Mouse (Mus musculus) monocyte, adult 2 months (primary cell): ENCODE data around the gene Irgc1.

Experiments used
- DNase-seq, 2 experiments: peaks; one replicate each; pipeline ENCODE4 v3.0.0; 2022; ENCODE audit warnings: low spot score in 2 of 2, low read depth in 1 of 2

The Irgc1 gene

DNA sequence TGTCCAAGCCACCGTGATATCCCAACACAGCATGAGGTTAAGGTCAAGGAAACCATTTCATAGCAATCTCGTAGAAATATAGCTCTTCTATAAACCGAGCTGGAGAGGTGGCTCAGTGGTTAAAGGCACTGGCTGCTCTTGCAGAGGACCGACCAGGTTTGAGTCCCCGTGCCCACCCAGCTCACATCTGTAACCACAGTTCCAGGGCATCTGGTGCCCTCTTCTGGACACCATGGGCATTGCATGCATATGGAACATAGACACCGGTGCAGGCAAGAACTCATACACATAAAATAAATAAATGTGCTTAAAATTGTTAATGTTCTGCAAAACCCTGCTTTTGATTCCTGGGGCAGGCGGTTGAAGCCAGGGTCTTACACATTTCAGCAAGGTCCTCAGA, 20.8 kb upstream of the Irgc1 start:
- peak in 1 of 2 experiments; percentile 41 for DNase-seq

DNA sequence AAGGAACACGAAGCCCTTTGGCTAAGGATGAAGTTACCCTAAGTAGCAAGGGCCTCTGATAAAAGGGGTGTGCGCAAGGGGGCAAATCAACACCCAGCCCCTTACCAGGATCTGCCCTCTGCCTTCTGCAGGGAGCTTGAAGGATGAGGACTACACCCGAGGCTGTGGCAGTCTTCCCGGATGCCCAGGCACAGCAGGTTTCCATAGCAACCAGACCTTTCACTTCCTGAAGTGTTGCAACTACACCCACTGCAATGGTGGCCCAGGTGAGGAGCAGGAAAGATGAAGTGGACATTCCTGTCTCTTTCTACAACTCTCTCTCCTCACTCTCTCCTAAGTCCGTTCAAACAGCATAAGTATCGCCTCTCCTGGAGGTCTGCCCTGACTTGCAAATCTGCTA, 20.3 kb upstream of the Irgc1 start:
- no peak for DNase-seq

DNA sequence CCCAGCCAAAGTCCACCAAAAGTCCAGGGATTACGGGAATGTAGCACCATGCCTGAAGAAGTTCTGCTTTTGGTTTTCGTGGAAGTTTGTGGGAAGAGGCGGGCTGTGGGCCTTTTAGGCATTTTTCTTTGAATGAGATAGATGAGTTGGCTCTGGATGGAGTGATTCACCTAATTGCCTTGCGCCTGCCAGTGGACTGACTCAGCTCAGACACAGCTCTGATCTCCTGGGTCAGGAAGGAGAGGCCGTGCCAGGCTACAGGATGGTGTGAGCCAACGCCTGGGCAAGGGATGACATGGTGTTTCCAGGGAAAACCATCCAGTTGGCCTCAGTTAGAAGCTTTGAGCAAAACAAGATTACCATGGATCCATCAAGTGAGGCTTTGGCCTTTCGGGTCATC, 18.3 kb upstream of the Irgc1 start:
- DNase-seq = no peak

DNA sequence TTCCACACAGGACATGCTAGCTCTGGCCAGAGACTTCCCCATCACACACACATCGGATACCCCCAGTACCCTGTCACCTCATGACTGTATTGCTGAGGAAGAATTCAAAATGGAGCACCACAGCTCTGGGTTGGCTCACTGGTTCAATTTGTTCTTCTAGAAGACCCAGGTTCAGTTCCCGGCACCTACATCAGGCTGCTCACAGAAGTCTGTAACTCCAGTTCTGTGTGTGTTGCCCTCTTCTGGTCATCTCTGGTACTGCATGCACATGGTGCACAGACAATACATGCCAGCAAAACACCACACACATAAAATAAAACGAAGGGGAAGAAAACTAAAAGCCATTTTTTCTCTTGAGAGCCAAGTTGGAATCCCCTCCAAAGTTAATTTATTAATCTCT, 17.0 kb upstream of the Irgc1 start:
- peak in 1 of 2 experiments; percentile 61 for DNase-seq

DNA sequence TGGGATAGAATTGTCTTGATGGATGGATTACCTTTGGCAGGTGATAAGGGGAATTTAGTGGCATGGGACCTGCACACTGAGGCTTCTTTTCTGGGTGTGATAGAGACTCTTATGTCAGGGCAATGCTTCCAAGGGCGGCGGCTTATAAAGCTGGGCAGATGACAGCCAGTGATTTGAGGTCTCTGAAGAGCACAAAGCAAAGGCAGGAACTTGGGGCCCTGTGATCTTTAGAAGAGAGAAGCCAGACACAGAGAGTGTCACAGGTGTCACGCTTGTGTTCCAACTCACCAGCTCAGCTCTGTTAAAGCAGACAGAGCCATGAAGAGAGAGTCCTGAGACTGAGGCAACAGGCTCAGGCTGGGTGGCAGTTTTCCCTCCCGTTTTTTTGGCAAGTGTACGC, 15.8 kb upstream of the Irgc1 start:
- no peak for DNase-seq

DNA sequence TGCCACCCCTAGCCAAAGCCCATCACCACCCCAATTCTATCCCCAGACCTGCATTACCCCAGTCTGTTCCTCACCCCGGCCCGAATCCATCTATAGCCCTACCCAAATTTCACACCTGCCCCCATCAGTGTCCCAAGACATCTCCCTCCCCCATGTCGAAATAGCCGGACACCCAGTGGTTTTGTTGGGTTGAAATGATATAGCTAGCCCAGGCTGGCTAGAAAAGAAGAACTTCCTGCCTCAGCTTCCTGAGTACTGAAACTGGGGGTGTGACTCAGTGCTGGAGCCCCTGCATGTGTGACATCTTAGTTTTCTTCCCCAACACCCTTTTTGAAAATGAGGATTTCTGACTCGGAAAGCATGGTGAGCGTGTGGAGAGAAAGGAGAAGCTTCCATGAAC, 14.7 kb upstream of the Irgc1 start:
- DNase-seq = no peak

DNA sequence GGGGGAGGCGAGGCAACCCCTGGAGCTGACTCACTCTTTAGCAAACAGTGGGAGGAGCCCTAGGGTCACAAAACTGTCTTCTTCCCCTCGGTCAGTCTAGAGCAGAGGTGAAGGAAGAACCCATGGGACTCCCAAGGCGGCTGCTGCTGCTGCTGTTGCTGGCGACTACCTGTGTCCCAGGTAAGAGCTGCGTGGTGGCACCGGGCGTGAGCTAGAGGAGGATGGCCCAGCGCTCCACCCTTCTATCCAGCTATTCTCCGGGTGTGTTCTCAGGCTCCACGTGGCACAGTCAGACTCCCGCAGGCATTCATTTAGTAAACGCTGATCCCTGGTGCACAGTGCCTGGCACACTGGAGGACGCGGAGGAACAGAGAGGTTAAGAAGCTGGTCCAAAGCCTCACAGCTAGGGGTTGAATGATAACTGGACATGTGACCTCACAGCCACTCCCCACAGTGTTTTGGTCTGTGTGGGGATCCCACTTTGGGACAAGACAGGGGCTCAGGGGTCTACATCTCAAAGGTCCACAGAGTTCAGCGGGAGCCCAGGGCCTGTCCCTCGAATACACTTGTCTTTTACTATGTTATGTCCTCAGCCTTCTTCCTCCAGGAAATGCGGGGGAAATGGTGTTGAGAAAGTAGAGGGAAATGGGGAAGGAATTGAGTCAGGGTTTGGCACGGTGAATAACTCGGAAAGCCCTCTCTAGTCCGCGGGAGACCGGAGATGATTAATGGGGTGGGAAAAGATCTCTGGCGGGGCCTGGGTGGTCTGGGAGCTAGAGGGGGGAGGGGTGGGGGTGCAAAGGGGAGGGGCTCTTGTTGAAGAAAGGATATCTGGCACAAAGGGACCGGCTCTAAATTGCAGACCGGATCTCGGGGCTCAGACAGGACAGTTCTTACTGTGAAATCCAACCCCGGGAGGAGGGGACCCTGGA, 10.6 kb upstream of the Irgc1 start, which contains the start of gene Plaur:
Gene Plaur (plus strand): TSS at position 97 of the 932 bp plus-strand sequence.
- peak in 1 of 2 experiments; percentile 76 for DNase-seq

DNA sequence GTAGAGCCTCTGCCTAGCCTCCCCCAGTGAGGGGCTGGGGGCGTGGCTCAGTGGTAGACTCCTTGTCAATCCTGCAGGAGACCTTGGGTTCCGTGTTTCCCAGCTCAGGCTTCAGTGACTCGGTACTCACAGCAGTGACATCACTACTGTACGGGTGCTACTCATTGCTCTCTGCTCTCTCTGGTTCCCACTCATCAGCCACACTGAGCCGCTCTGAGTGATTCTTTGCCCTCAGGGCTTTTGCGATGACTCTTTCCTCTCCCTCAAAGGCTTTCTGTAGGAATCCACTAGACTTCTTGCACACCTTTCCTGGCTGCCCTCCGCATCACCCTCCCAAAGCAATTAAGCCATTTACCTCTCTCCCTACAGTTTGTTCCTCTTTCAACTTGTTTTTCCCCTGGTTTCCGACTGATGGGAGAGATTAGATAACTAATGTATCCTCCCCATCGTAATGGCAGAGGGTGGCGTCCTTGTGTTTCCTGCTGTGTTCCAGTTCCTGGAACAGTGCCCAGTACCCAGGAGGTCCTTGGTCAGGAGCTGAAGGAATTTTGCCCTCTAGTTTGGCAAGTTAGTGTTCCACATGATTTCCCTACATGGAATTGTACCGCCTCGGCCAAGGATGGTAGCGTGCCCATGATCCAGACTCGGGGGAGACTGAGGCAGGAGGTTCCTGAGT, 9.4 kb upstream of the Irgc1 start:
- DNase-seq = peak in 1 of 2 experiments; percentile 48

DNA sequence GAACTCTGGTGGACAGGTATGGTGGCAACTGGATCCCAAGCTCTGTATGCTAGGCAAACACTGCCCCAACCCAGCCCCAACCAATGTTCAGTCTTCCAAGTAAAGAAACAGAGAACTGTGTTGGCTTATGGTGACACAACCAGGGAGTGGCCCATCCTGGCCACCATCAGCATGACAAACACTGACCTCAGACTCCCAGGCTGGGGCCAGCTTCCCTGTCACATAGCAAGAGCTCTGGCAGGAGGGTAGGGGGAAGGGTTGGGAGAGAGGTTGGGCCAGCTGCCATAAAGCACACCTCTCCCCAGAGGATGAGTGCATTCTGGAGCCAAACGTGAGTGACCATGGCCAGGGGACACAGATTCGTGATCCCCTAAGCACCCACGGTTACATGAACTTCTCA, 7.7 kb upstream of the Irgc1 start:
- DNase-seq = peak; percentile 65 to 71

DNA sequence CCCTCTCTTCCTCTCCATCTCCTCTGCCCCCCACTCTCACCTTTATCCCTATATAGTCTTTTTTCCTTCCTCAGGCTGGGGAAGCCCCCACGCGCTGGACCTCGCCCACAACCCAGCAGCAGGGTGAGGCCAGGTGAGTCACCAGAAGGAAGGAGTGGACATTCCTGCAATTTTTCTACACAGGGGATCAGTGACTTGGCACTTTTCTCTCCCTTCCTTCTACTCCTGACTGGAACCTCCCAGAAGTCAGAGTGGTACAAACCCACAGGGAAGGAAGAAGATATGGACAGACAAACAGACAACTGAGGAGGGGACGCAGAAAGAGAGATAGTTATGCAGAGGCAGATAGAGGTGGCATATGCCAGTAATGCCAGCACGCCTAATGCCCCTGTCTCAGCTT, 7.3 kb upstream of the Irgc1 start:
- no peak for DNase-seq

DNA sequence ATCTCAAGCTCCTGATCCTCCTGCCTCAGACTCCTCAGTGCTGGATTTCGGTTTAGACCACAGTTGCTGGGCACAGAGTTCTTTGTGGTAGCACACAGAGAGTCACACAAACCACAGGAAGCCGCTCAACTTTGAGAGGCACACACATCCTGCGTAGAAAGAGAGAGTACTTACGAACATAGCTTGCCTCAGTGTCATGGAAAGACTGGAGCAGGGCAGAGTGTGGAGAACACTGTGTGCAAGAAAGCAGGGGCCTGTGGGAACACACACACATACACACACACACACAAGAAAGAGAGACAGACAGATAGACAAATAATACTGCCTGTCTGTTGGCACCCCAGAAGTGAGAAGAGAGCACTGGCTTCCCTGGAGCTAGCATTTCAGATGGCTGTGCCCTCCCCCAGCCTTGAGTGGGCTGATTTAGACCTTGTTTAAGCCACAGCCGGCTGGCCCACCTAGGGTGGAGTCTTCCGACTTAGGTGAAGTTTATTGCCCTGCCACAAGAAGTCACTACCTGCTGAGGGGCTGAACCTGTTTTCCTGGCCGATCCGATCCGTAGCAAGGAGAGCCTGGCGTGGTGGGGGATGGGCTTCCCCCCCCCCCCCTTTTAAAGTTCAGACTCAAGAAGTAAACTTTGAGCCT, 5.8 kb upstream of the Irgc1 start:
- peak in 1 of 2 experiments; percentile 40 for DNase-seq

DNA sequence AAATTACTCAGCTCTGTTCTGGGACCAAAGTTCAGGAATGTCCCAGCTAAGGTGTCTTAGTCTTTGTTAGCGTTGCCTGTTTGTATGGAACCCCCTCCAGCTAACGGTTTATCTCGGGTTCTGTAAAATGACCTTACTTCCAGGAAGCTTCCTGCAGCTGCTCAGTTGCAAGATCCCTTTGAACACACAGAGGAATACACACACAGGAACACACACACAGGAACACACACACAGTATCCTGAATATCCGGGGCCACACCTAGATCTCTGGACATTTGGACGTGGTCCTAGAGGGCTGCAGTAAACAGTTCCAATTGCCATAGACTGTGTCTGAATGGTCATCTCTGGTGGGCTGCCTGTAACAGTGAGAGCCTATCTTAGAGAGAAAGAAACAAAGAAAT, 3.6 kb upstream of the Irgc1 start:
- DNase-seq = no peak

DNA sequence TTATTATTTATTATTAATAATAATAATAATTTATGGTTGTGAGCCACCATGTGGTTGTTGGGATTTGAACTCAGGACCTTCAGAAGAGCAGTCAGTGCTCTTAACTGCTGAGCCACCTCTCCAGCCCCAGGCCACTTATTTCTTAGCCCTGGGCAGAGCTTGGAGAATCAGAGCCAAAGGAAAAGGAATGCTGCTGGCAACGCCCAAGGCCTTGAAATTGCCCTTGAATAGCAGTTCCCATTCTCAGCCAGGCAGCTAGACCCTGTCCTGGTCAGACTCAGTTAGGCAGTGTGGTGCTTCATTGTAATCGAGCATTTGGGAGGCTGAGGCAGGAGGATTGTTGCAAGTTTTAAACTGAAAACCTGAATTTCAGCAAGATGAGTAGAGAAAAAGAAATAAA, 2.1 kb upstream of the Irgc1 start:
- DNase-seq = no peak

DNA sequence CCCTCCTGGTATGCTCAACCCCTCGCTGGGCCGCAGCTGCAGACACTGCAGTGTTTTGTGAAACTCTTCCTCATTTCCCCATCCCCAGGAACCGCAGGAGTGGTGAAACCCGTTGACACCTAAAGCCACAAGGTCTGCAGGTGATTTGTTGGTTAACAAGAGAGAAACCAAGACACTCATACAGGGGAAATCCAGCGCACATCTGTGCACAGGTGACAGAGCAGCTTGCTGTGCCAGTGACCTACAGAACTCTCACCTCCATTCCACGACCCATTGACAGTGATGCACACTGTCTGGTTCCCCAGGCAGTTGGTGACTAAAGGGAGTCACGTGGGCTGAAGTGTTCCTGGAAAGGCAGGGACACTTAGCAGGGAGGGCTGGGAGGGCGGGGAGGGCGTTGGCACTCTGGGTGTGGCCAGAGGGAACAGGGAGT, 1.5 kb downstream of the Irgc1 start:
- no peak for DNase-seq

DNA sequence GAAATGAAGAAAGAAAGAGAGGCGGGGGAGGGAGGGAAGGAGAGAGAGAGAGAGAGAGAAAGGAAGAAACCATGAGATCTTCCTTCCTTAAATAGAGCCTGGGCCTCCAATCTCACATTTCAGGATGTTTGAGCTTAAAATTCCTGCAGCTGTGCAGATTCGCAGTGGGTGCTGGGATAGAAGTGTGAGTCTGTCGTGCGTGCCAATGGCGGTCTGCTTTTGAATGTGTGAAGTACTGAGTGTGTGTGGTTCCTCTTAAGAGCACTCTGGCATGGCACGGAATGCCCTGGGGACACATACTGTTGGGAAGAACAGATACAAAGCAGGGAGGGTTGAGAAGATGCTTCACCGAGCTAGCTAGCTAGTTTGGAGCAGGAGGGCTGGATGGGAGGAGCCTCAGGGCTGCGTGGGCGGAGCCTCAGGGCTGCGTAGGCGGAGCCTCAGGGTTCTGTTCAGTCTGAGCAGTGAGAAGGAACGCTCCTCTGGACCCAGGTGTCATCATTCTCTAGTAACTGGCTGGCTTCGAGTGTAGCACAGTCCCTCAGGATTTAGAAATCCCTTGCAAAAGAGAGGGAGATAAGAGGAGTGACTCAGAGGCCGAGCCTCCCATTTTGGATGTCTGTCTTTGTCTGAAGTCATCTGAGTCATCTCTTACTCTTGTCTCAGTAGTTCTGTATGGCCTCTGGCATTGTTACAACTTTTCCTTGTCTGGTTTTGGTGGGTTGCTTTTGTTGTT, 3.1 kb downstream of the Irgc1 start:
- DNase-seq = no peak

DNA sequence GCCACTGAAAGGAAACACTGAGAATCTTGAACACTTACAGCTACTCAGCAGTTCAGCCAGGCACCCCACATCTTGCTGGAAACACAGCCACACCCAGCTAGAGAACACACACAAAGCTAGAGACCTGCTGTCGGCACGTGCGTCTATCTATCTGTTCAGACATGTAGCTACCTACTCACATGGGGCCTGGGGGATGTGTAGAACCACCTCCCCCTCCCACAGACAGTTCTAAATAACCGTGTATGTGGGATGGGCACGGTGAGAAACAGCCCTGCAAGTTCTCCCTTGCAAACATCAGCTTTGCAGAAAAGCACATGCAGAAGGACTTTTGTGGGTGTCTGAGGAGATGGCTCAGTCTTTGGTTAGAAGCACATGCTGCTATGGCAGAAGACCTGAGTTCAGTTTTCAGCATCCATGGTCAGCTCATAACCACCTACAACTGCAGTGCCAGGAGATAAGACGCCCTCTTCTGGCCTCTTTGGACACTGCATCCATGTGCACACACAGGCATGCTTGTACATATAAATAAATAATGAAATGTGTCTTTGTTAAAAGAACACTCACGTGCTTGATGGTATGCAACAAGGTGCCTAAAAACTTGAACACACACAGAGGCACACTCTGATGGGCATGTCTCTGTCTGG, 5.3 kb downstream of the Irgc1 start:
- DNase-seq = no peak

DNA sequence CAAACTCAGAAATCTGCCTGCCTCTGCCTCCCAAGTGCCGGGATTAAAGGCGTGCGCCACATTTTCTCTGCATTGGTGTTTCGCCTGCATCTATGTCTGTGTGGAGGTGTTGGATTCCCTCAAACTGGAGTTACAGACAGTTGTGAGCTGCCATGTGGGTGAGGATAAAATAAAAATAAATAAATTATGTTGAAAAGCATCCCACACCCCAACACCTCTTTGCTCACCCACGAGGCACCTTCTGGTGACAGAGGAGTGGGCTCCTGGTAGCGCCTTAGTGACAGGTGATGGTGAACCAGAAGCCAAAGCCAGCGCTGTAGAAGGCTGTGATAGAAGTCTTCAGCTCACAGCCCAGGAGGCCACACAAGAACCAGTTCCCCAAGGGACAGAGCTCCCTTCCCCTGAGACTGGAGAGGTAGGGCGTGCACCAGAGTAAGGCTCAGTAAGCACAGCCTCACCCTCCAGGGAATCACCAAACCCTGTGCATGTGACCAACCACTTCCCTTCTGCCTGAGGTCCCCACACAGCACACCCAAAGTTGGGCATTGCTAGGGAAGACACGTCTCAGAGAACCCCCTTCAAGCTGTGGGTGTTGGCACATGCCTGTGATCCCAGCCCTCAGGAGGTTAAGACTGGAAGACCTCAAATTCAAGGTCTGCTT, 6.7 kb downstream of the Irgc1 start:
- peak; percentile 77 to 80 for DNase-seq

DNA sequence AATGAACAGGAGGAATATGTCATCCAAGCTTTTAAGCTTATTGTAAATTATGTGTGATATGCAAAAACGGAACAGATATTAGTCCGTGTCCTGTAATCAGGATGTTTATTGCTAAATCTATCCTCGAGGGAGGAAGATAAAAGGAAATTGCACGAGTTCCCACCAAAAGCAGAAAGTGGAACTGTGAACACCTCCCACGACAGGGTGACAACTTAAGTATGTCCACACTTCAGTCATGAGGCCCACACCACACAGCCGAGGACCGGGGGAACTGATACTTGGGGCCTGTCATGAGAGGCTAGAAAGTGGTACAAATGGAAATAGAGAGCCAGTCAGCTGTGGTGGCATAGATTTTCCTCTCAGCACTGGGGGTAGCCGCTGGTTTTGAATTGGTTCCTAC, 9.8 kb downstream of the Irgc1 start:
- DNase-seq = peak; percentile 83 to 84

DNA sequence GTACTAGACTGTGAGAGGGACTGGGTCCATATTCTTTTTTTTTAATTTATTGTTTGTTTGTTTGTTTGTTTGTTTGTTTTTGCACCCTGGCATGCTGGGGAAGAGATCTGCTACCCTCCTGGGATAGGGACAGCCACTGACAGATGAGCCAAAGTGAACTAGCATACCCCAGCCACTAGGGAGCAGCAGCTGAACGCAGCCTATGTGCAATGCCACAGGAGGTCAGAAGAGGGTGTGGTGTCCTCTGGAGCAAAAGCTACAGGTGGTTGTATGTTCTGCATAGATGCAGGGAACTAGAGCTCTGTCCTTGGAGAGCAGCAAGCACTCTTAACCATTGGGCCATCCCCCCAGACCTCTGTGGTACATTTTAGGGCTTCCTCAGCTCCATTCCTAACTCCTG, 10.3 kb downstream of the Irgc1 start:
- peak in 1 of 2 experiments; percentile 75 for DNase-seq

DNA sequence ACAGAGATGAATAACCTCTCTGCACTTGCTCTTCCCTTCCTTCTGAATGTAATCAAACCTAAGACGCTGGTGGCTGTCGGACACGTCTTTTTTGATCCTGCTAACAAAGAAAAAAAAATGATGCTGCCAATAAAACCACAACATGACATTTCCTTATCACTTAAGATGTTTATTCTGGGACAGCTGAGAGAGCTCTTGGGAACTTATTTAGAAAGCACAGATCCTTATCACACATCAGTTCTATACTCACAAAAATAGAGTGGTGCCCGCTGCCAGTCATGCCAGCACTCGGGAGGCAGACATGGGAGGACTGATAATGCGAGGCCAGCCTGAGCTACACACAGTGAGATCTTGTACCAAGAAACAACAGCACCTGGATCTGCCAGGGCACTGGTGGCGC, 12.2 kb downstream of the Irgc1 start:
- DNase-seq = no peak
